Mouse (Mus musculus) MEL (cell line): ENCODE data around the gene Irf3. TPM values are rescaled to one million over a fixed set of nuclear protein-coding genes. Genes with fewer than 3 reads are reported as not detected.

Source experiments
- DNase-seq: peaks from one replicate; pipeline ENCODE4 v3.0.0; 2011; ENCODE audit warnings: low read depth, low spot score
- H3K27ac ChIP-seq: 2 replicates; pipeline ENCODE4 v1.5.1; 2012; ENCODE audit warnings: low read depth, mild to moderate bottlenecking, control low read depth, low read length, moderate library complexity; ENCODE audit not compliant: control insufficient read depth
- H3K27me3 ChIP-seq, 2 experiments: fragments of 150-350 bp in 1 of 2; sonication (generic) in 1 of 2; 2 replicates each; pipeline ENCODE4 v1.6.1; 2012; ENCODE audit warnings: low read length in 2 of 2, mild to moderate bottlenecking in 2 of 2, improper control_type of control experiment in 1 of 2, moderate library complexity in 1 of 2; ENCODE audit not compliant: insufficient read depth in 2 of 2, control insufficient read depth in 1 of 2
- H3K36me3 ChIP-seq, 2 experiments: 2 replicates each; pipeline ENCODE4 v1.6.1; 2012 to 2014; ENCODE audit warnings: low read length in 2 of 2, improper control_type of control experiment in 1 of 2, inconsistent platforms in 1 of 2, mild to moderate bottlenecking in 1 of 2; ENCODE audit not compliant: insufficient read depth in 2 of 2, control insufficient read depth in 1 of 2
- H3K4me1 ChIP-seq, 2 experiments: fragments of 150-350 bp in 1 of 2; sonication (generic) in 1 of 2; 2 replicates each; pipeline ENCODE4 v1.6.1; 2012; ENCODE audit warnings: low read length in 2 of 2, improper control_type of control experiment in 1 of 2, mild to moderate bottlenecking in 1 of 2; ENCODE audit not compliant: insufficient read depth in 2 of 2, control insufficient read depth in 1 of 2
- H3K4me3 ChIP-seq, 2 experiments: fragments of 150-350 bp in 1 of 2; sonication (generic) in 1 of 2; 2 replicates each; pipeline ENCODE4 v1.5.1; 2012; ENCODE audit warnings: low read depth in 2 of 2, low read length in 2 of 2, mild to moderate bottlenecking in 2 of 2, moderate library complexity in 2 of 2, control low read depth in 1 of 2, improper control_type of control experiment in 1 of 2; ENCODE audit not compliant: control insufficient read depth in 1 of 2, insufficient read depth in 1 of 2
- H3K79me2 ChIP-seq: 2 replicates; pipeline ENCODE4 v1.6.1; 2012; ENCODE audit warnings: mild to moderate bottlenecking, low read length, moderate library complexity; ENCODE audit not compliant: control insufficient read depth, poor library complexity, insufficient read depth
- H3K9ac ChIP-seq: 2 replicates; pipeline ENCODE4 v1.6.1; 2012; ENCODE audit warnings: low read depth, mild to moderate bottlenecking, control low read depth, low read length, moderate library complexity; ENCODE audit not compliant: control insufficient read depth, poor library complexity, severe bottlenecking
- H3K9me3 ChIP-seq: fragments of 150-350 bp; sonication (generic); replicated peaks from 2 replicates; pipeline ENCODE4 v1.6.1; 2012; ENCODE audit warnings: mild to moderate bottlenecking, low read length, improper control_type of control experiment, moderate library complexity; ENCODE audit not compliant: insufficient read depth
- BHLHE40 ChIP-seq: IDR thresholded peaks from 2 replicates; pipeline ENCODE4 v1.6.1; 2012; ENCODE audit warnings: low read depth, mild to moderate bottlenecking, inconsistent platforms, low read length, improper control_type of control experiment, borderline replicate concordance
- CHD1 ChIP-seq: IDR thresholded peaks from 2 replicates; pipeline ENCODE4 v1.6.1; 2012; ENCODE audit warnings: low read depth, mild to moderate bottlenecking, inconsistent platforms, low read length, improper control_type of control experiment
- CHD2 ChIP-seq: IDR thresholded peaks from 2 replicates; pipeline ENCODE4 v1.6.1; 2011; ENCODE audit warnings: low read length, improper control_type of control experiment
- E2F4 ChIP-seq: IDR thresholded peaks from 2 replicates; pipeline ENCODE4 v1.6.1; 2011; ENCODE audit warnings: low read depth, low read length, improper control_type of control experiment, borderline replicate concordance
- EP300 ChIP-seq, 2 experiments: IDR thresholded peaks; 2 replicates each; pipeline ENCODE4 v1.6.1; 2011; ENCODE audit warnings: improper control_type of control experiment in 2 of 2, low read length in 2 of 2, low read depth in 1 of 2, mild to moderate bottlenecking in 1 of 2
- GABPA ChIP-seq: IDR thresholded peaks from 2 replicates; pipeline ENCODE4 v1.6.1; 2012; ENCODE audit warnings: low read depth, mild to moderate bottlenecking, inconsistent platforms, low read length, improper control_type of control experiment, moderate library complexity
- GATA1 ChIP-seq: IDR thresholded peaks from 2 replicates; pipeline ENCODE4 v1.6.1; 2011; ENCODE audit warnings: low read depth, low read length, improper control_type of control experiment
- HCFC1 ChIP-seq: IDR thresholded peaks from 2 replicates; pipeline ENCODE4 v1.6.1; 2012; ENCODE audit warnings: low read depth, mild to moderate bottlenecking, inconsistent platforms, low read length, improper control_type of control experiment, moderate library complexity
- JUND ChIP-seq: IDR thresholded peaks from 2 replicates; pipeline ENCODE4 v1.6.1; 2011; ENCODE audit warnings: low read depth, mild to moderate bottlenecking, improper control_type of control experiment, low read length
- KAT2A ChIP-seq: conservative IDR thresholded peaks from 2 replicates; pipeline ENCODE4 v1.6.1; 2012; ENCODE audit warnings: low read depth, low read length, improper control_type of control experiment, inconsistent platforms
- MAFK ChIP-seq: IDR thresholded peaks from 2 replicates; pipeline ENCODE4 v1.6.1; 2011; ENCODE audit warnings: low read depth, mild to moderate bottlenecking, low read length, improper control_type of control experiment, borderline replicate concordance
- MAZ ChIP-seq: IDR thresholded peaks from 2 replicates; pipeline ENCODE4 v1.6.1; 2012; ENCODE audit warnings: low read depth, mild to moderate bottlenecking, inconsistent platforms, low read length, improper control_type of control experiment
- MEF2A ChIP-seq: IDR thresholded peaks from 2 replicates; pipeline ENCODE4 v1.6.1; 2014; ENCODE audit warnings: low read depth, mild to moderate bottlenecking, inconsistent platforms, low read length, improper control_type of control experiment; ENCODE audit not compliant: poor library complexity, insufficient replicate concordance, severe bottlenecking; ENCODE audit errors: extremely low read depth
- NELFE ChIP-seq: IDR thresholded peaks from 2 replicates; pipeline ENCODE4 v1.6.1; 2011; ENCODE audit warnings: low read depth, low read length, improper control_type of control experiment
- NRF1 ChIP-seq: IDR thresholded peaks from 2 replicates; pipeline ENCODE4 v1.6.1; 2014; ENCODE audit warnings: low read depth, mild to moderate bottlenecking, inconsistent platforms, low read length, improper control_type of control experiment, moderate library complexity; ENCODE audit not compliant: poor library complexity, insufficient read depth, severe bottlenecking
- POLR2AphosphoS2 ChIP-seq: IDR thresholded peaks from 2 replicates; pipeline ENCODE4 v1.6.1; 2011; ENCODE audit warnings: low read length, improper control_type of control experiment
- POLR2AphosphoS5 ChIP-seq: IDR thresholded peaks from 2 replicates; pipeline ENCODE4 v1.6.1; 2012; ENCODE audit warnings: low read depth, borderline replicate concordance, mild to moderate bottlenecking, inconsistent platforms, low read length, moderate library complexity, mixed read lengths
- SIN3A ChIP-seq: IDR thresholded peaks from 2 replicates; pipeline ENCODE4 v1.6.1; 2012; ENCODE audit warnings: low read length, improper control_type of control experiment, inconsistent platforms
- SMC3 ChIP-seq: IDR thresholded peaks from 2 replicates; pipeline ENCODE4 v1.6.1; 2011; ENCODE audit warnings: low read depth, low read length, improper control_type of control experiment
- TAL1 ChIP-seq: IDR thresholded peaks from 2 replicates; pipeline ENCODE4 v1.6.1; 2012; ENCODE audit warnings: mild to moderate bottlenecking, inconsistent platforms, low read length, moderate library complexity, mixed read lengths
- TCF12 ChIP-seq: IDR thresholded peaks from 2 replicates; pipeline ENCODE4 v1.6.1; 2014; ENCODE audit warnings: low read depth, mild to moderate bottlenecking, inconsistent platforms, low read length, improper control_type of control experiment, moderate library complexity
- USF1 ChIP-seq: IDR thresholded peaks from 2 replicates; pipeline ENCODE4 v1.6.1; 2014; ENCODE audit warnings: low read depth, mild to moderate bottlenecking, inconsistent platforms, low read length, improper control_type of control experiment, moderate library complexity
- ZNF384 ChIP-seq: IDR thresholded peaks from 2 replicates; pipeline ENCODE4 v1.6.1; 2012; ENCODE audit warnings: low read depth, mild to moderate bottlenecking, inconsistent platforms, low read length, improper control_type of control experiment
- polyA plus RNA-seq, 2 experiments: library from polyadenylated mRNA; stranded (reverse) in 1 of 2; unstranded in 1 of 2; fragments of >175 nt in 1 of 2; fragments of >200 nt in 1 of 2; gene quantifications; 2 replicates each; pipeline versions ENCODE4 v1.2.1 to v1.2.4; 2012; ENCODE audit warnings: low replicate concordance in 2 of 2, low read depth in 1 of 2; ENCODE audit not compliant: insufficient read length in 2 of 2, insufficient read depth in 1 of 2, missing spikeins in 1 of 2
- total RNA-seq: library from RNA; depleted of rRNA; stranded (reverse); fragments of 300-350 nt; gene quantifications from 2 replicates; pipeline ENCODE4 v1.2.3, GENCODE M21; 2012

Irf3 gene
- total and polyA plus RNA-seq, 3 experiments, result 82.1 to 83.4 TPM; not detected in 1

GRCm38 (mm10) chr7:45006503-45006902, 9.1 kb downstream of the Irf3 start:
- no peak overlapping the region for H3K27ac ChIP-seq
- no peak for TF ChIP-seq E2F4
- no peak for TF ChIP-seq SIN3A
- no peak for TF ChIP-seq NRF1
- TF ChIP-seq CHD2, result no peak
- TF ChIP-seq KAT2A, result no peak
- no peak for TF ChIP-seq SMC3
- TF ChIP-seq BHLHE40, result no peak
- TF ChIP-seq CHD1, result no peak
- no peak for TF ChIP-seq JUND
- no peak for TF ChIP-seq MAFK
- no peak for TF ChIP-seq HCFC1
- TF ChIP-seq, all 39 proteins: peak for 0
- no peak overlapping the region for H3K4me3 ChIP-seq
- no peaks in the 10 kb centered on the region for H3K27me3 ChIP-seq
- no peak overlapping the region for H3K9ac ChIP-seq
- H3K36me3 ChIP-seq, result peaks cover 0 to 4% of the 10 kb centered on the region in 2 experiments; a peak in 2 of 4 replicates
- no peaks in the 10 kb centered on the region for H3K4me1 ChIP-seq
- H3K9me3 ChIP-seq, result no peaks in the 10 kb centered on the region
- no peaks in the 10 kb centered on the region for H3K79me2 ChIP-seq
- no peak for DNase-seq

GRCm38 (mm10) chr7:45007141-45007540, 9.7 kb downstream of the Irf3 start:
- no peaks in the 10 kb centered on the region for H3K27me3 ChIP-seq
- TF ChIP-seq GATA1, result no peak
- no peak for TF ChIP-seq ZNF384
- TF ChIP-seq TCF12, result no peak
- TF ChIP-seq, all 39 proteins: peak for 0
- Histone ChIP-seq H3K9me3 (no peaks in the 10 kb centered on the region), H3K79me2 (no peaks in the 10 kb centered on the region), H3K27ac (no peak overlapping the region), H3K4me3 (no peak overlapping the region), H3K36me3 (peaks cover 0 to 4% of the 10 kb centered on the region in 2 experiments; a peak in 2 of 4 replicates), H3K4me1 (no peaks in the 10 kb centered on the region), H3K9ac (no peak overlapping the region)
- no peak for DNase-seq

GRCm38 (mm10) chr7:45007846-45008245, 10.4 kb downstream of the Irf3 start:
- Histone ChIP-seq H3K4me3 (no peak overlapping the region), H3K4me1 (peaks cover 0 to 1% of the 10 kb centered on the region in 2 experiments; a peak in 1 of 4 replicates), H3K9ac (no peak overlapping the region)

More at GRCm38 (mm10) chr7:45007846-45008245, 10.4 kb downstream of the Irf3 start:
- peaks cover 0 to 4% of the 10 kb centered on the region in 2 experiments; a peak in 2 of 4 replicates for H3K36me3 ChIP-seq
- no peak for TF ChIP-seq CHD1
- TF ChIP-seq NELFE, result no peak
- no peak for TF ChIP-seq POLR2AphosphoS5
- TF ChIP-seq TCF12, result no peak
- TF ChIP-seq NRF1, result no peak
- no peak for TF ChIP-seq BHLHE40
- TF ChIP-seq EP300 (IDR thresholded peaks at IDR 0.05; ENCODE audit: low read depth in 1 of 2, low read length in 2 of 2), result no peak
- no peak for TF ChIP-seq MEF2A
- no peak for TF ChIP-seq GABPA
- no peak for TF ChIP-seq MAZ
- no peak for TF ChIP-seq POLR2AphosphoS2
- no peak for TF ChIP-seq USF1
- no peak for TF ChIP-seq HCFC1
- no peak for TF ChIP-seq TAL1
- TF ChIP-seq, all 39 proteins: peak for 0
- no peak for DNase-seq
- Histone ChIP-seq H3K9me3 (no peaks in the 10 kb centered on the region), H3K27me3 (no peaks in the 10 kb centered on the region), H3K79me2 (no peaks in the 10 kb centered on the region), H3K27ac (no peak overlapping the region)
